Mouse (Mus musculus) forebrain, embryonic 15.5 days (tissue): ENCODE data around the gene Copb1. TPM values are rescaled to one million over a fixed set of nuclear protein-coding genes. Genes with fewer than 3 reads are reported as not detected.
"Not testable (repeated sequence)": the region's sequence is repeated elsewhere in the genome, so short reads cannot be mapped to it uniquely, and the experiment has no call there.

Experiments used
- ATAC-seq: fragments of 200-750 bp; cut with Nextera tagmentation; replicated peaks from 2 replicates; pipeline ENCODE4 v1.8.0; 2017; ENCODE audit warnings: mild to moderate bottlenecking, moderate TSS enrichment, moderate library complexity
- H3K27ac ChIP-seq: fragments of 300-500 bp; sonication (generic); replicated peaks from 2 replicates; pipeline ENCODE4 v1.5.1; 2015; ENCODE audit warnings: mild to moderate bottlenecking, inconsistent platforms
- H3K27me3 ChIP-seq: fragments of 300-500 bp; sonication (generic); 2 replicates; pipeline ENCODE4 v1.6.1; 2015; ENCODE audit warnings: inconsistent platforms
- H3K36me3 ChIP-seq: fragments of 300-500 bp; sonication (generic); 2 replicates; pipeline ENCODE4 v1.6.1; 2015; ENCODE audit warnings: mild to moderate bottlenecking, inconsistent platforms
- H3K4me1 ChIP-seq: fragments of 300-500 bp; sonication (generic); 2 replicates; pipeline ENCODE4 v1.6.1; 2015; ENCODE audit warnings: inconsistent platforms
- H3K4me2 ChIP-seq: fragments of 300-500 bp; sonication (generic); replicated peaks from 2 replicates; pipeline ENCODE4 v1.6.1; 2015; ENCODE audit warnings: mild to moderate bottlenecking, inconsistent platforms
- H3K4me3 ChIP-seq: fragments of 300-500 bp; sonication (generic); 2 replicates; pipeline ENCODE4 v1.5.1; 2015; ENCODE audit warnings: mild to moderate bottlenecking, inconsistent platforms
- H3K9ac ChIP-seq: fragments of 300-500 bp; sonication (generic); replicated peaks from 2 replicates; pipeline ENCODE4 v1.6.1; 2015; ENCODE audit warnings: mild to moderate bottlenecking, inconsistent platforms
- H3K9me3 ChIP-seq: fragments of 300-500 bp; sonication (generic); 2 replicates; pipeline ENCODE4 v1.6.1; 2016; ENCODE audit warnings: inconsistent platforms
- WGBS: fragments of 180-500 bp; shearing (Covaris S2); methylation state at CpG from one replicate; pipeline ENCODE4 v1.1.7; 2015; ENCODE audit warnings: mixed read lengths; 5-methylcytosine and 5-hydroxymethylcytosine counted together
- polyA plus RNA-seq: library from polyadenylated mRNA; unstranded; fragments of >200 nt; fragmentation: Nextera tagmentation; extraction: Ambion mirVana; gene quantifications from 2 replicates; pipeline ENCODE4 v1.2.1, GENCODE M21; 2015

The Copb1 gene
- polyA plus RNA-seq, 1 experiment from 2014 or later, result 91.4 TPM

DNA sequence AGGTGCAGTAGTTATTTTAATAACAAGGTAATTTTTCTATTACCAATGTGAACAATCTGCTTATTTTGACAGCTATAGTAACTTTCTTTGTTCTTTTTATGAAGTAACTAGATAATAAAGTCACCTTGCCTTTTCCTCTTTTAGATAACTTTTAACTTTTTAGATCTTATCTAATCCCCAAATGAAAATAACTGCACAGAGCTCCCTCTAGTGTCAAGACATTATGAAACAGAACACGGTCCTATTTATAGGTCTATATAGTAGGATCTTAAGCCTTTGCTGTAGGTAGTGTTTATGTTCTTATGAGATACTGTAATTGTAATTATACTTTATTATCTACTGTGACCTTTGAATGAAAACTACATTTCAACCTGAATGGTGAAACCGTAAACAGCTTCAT is 41.0 kb downstream of the Copb1 start:
- 68% methylated on average over 2 of the region's 2 CpGs for whole genome bisulfite sequencing
- ATAC-seq, result no peak

GRCm38 (mm10) chr7:114210618-114211017 is 43.9 kb downstream of the Copb1 start:
- Histone ChIP-seq H3K4me3 (no peak overlapping the region), H3K4me2 (no peak overlapping the region), H3K4me1 (no peaks in the 10 kb centered on the region), H3K36me3 (peaks cover 15% of the 10 kb centered on the region), H3K9ac (no peak overlapping the region), H3K9me3 (no peaks in the 10 kb centered on the region), H3K27ac (no peak overlapping the region), H3K27me3 (no peaks in the 10 kb centered on the region)
- 88% methylated on average over 3 of the region's 3 CpGs for WGBS
- ATAC-seq, result no peak

More for the DNA sequence above, 41.0 kb downstream of the Copb1 start:
- Histone ChIP-seq H3K9ac (no peak overlapping the region), H3K4me2 (no peak overlapping the region), H3K9me3 (no peaks in the 10 kb centered on the region), H3K27me3 (no peaks in the 10 kb centered on the region), H3K4me3 (no peak overlapping the region), H3K27ac (no peak overlapping the region), H3K4me1 (no peaks in the 10 kb centered on the region), H3K36me3 (peaks cover 31% of the 10 kb centered on the region)

DNA sequence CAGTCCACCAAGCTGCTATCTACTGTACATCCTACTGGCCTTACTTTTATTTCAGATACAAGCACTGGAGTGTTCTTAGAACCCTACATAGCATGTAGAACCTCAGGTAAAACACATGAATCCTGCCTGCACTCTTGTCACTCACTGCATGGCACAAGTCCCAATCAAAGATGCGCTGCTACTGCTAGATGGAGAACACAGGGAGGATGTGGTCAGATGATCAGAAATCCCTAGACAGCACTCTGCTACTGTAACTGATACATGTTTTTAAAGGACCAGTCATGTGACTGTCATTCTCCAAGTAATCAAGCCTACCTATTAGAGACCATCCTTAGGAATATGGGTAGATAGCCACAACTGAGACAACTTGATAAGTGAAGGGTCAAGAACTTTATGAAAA is 44.7 kb downstream of the Copb1 start:
- ATAC-seq, result no peak
- no peak overlapping the region for H3K4me3 ChIP-seq
- no peaks in the 10 kb centered on the region for H3K27me3 ChIP-seq
- H3K27ac ChIP-seq, result no peak overlapping the region
- H3K9me3 ChIP-seq, result no peaks in the 10 kb centered on the region
- WGBS, result 92% methylated on average over 1 of the region's 1 CpGs
- H3K36me3 ChIP-seq, result peaks cover 10% of the 10 kb centered on the region; the same call in 1 of the 2 replicates
- H3K9ac ChIP-seq, result no peak overlapping the region
- H3K4me2 ChIP-seq, result no peak overlapping the region
- no peaks in the 10 kb centered on the region for H3K4me1 ChIP-seq

- no peak overlapping the region for H3K4me2 ChIP-seq
- H3K36me3 ChIP-seq, result no peaks in the 10 kb centered on the region
- no peak for ATAC-seq
- H3K4me1 ChIP-seq, result no peaks in the 10 kb centered on the region
- H3K27me3 ChIP-seq, result no peaks in the 10 kb centered on the region
- H3K9me3 ChIP-seq, result no peaks in the 10 kb centered on the region
- H3K9ac ChIP-seq, result no peak overlapping the region
- WGBS, result 80% methylated on average over 9 of the region's 9 CpGs
- no peak overlapping the region for H3K4me3 ChIP-seq
- H3K27ac ChIP-seq, result no peak overlapping the region
Measured at GRCm38 (mm10) chr7:114203491-114204359, 50.8 kb downstream of the Copb1 start.

DNA sequence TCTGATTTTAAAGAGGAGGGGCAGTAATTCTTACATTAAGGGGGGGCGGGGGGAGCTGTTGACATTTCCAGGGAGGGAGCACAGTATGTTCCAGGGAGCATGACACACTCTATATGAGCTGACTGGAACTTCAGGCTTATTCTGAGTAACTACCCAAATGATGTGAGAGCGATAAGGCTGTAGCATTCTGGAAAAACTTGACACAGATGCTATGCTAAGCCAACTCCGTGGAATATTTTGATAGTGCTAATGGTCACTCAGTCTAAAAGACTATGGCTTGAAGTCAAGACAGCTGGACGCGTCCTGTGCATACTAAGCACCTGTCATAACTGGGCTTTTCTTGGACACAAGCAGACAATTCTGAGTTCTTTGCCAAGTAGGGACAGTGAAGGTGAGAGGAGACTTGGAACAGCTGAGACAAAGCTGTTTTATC is 51.5 kb downstream of the Copb1 start:
- Histone ChIP-seq H3K9ac (no peak overlapping the region), H3K27ac (no peak overlapping the region), H3K4me3 (no peak overlapping the region), H3K4me2 (no peak overlapping the region), H3K36me3 (no peaks in the 10 kb centered on the region), H3K9me3 (no peaks in the 10 kb centered on the region), H3K27me3 (no peaks in the 10 kb centered on the region), H3K4me1 (no peaks in the 10 kb centered on the region)
- 86% methylated on average over 5 of the region's 5 CpGs for WGBS
- no peak for ATAC-seq

GRCm38 (mm10) chr7:114200651-114201050 is 53.9 kb downstream of the Copb1 start:
- Histone ChIP-seq H3K27ac (no peak overlapping the region), H3K36me3 (no peaks in the 10 kb centered on the region), H3K9ac (no peak overlapping the region), H3K9me3 (no peaks in the 10 kb centered on the region), H3K4me2 (no peak overlapping the region), H3K4me1 (no peaks in the 10 kb centered on the region), H3K27me3 (no peaks in the 10 kb centered on the region), H3K4me3 (no peak overlapping the region)
- no peak; the same call in 1 of the 2 replicates for ATAC-seq
- 79% methylated on average over 2 of the region's 2 CpGs for WGBS

DNA sequence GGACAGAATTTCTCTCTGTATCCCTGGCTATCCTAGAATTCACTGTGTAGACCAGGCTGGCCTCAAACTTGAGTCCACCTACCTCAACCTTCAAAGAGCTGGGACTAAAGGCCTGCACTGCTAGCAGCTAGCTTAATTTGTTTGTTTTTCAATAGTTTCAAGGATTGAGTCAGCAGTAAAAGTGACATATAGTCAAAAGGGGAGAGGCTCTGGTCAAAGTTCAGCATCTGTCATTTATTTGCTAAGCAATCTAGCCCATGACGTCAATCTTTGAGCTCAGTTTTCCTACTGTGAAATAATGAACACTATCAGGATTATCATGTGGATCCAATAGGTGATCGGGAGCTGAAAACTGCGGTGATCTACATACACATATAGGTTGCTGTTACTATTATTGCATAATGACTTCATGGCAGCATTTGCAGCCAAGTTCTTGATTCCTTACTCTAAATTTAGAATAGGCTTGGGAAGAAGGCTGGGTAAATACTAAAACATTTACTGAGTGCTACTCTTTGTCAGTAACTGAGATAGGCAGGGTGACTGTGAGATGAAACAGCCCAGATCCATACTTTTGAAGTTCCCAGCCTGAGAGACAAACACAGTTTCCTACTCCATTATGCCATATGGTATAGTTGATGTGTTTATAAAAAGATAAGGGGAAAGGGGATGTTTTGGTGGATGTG is 54.9 kb downstream of the Copb1 start:
- Histone ChIP-seq H3K36me3 (no peaks in the 10 kb centered on the region), H3K27ac (no peak overlapping the region), H3K4me2 (no peak overlapping the region), H3K9ac (no peak overlapping the region), H3K9me3 (no peaks in the 10 kb centered on the region), H3K4me3 (no peak overlapping the region), H3K4me1 (no peaks in the 10 kb centered on the region), H3K27me3 (no peaks in the 10 kb centered on the region)
- no peak for ATAC-seq
- WGBS, result 81% methylated on average over 3 of the region's 3 CpGs

GRCm38 (mm10) chr7:114198252-114198651 is 56.3 kb downstream of the Copb1 start:
- WGBS, result 93% methylated on average over 1 of the region's 1 CpGs
- no peak overlapping the region for H3K27ac ChIP-seq
- H3K9me3 ChIP-seq, result no peaks in the 10 kb centered on the region
- H3K9ac ChIP-seq, result no peak overlapping the region
- H3K27me3 ChIP-seq, result no peaks in the 10 kb centered on the region
- no peaks in the 10 kb centered on the region for H3K4me1 ChIP-seq
- H3K4me2 ChIP-seq, result no peak overlapping the region
- H3K36me3 ChIP-seq, result no peaks in the 10 kb centered on the region
- ATAC-seq, result no peak
- H3K4me3 ChIP-seq, result no peak overlapping the region

GRCm38 (mm10) chr7:114196588-114196987 is 57.9 kb downstream of the Copb1 start:
- not testable (repeated sequence) for ATAC-seq, H3K9me3 ChIP-seq, H3K4me3 ChIP-seq, H3K4me1 ChIP-seq, H3K27me3 ChIP-seq, H3K4me2 ChIP-seq, H3K27ac ChIP-seq, H3K9ac ChIP-seq, H3K36me3 ChIP-seq
- 84% methylated on average over 2 of the region's 2 CpGs for WGBS

DNA sequence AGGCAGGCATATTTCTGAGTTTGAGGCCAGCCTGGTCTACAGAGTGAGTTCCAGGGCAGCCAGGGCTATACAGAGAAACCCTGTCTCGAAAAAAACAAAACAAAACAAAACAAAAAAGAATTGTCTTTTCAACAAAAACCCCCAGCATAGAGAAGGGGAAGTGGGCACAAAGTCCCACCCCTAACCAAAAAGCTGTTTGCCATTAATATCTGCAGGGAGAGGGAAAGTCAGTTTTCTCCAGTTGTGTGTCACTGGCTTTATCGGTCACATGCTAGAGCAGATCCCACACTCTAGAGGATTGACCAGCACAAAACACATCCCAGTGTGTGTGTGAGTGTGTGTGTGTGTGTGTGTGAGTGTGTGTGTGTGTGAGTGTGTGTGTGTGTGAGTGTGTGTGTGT is 59.7 kb downstream of the Copb1 start:
- H3K27ac ChIP-seq, H3K4me2 ChIP-seq, ATAC-seq, H3K36me3 ChIP-seq, H3K9me3 ChIP-seq, H3K9ac ChIP-seq, H3K4me3 ChIP-seq, H3K27me3 ChIP-seq, H3K4me1 ChIP-seq: not testable (repeated sequence)
- 75% methylated on average over 2 of the region's 2 CpGs for WGBS

DNA sequence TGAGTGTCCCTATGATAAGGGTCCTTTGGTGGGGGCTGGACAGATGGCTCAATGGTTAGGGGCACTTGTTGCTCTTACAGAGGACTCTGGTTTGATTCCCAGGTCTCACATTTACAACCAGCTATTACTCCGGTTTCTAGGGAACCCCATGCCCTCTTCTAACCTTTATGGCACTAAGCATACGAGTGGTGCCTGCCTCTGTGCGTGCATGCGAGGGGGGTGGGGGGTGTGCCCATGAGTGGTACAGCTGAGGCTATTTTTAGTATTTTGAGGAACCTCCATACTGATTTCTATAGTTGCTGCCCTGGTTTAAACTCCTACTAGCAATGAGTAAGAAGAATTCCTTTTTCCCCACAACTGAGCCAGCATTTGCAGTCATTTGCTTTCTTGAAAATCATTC is 60.3 kb downstream of the Copb1 start:
- no peak overlapping the region for H3K9ac ChIP-seq
- H3K27me3 ChIP-seq, result no peaks in the 10 kb centered on the region
- H3K4me1 ChIP-seq, result no peaks in the 10 kb centered on the region
- H3K9me3 ChIP-seq, result no peaks in the 10 kb centered on the region
- no peak overlapping the region for H3K4me3 ChIP-seq
- no peak for ATAC-seq
- no peak overlapping the region for H3K27ac ChIP-seq
- no peaks in the 10 kb centered on the region for H3K36me3 ChIP-seq
- no peak overlapping the region for H3K4me2 ChIP-seq
- 81% methylated on average over 4 of the region's 4 CpGs for WGBS

DNA sequence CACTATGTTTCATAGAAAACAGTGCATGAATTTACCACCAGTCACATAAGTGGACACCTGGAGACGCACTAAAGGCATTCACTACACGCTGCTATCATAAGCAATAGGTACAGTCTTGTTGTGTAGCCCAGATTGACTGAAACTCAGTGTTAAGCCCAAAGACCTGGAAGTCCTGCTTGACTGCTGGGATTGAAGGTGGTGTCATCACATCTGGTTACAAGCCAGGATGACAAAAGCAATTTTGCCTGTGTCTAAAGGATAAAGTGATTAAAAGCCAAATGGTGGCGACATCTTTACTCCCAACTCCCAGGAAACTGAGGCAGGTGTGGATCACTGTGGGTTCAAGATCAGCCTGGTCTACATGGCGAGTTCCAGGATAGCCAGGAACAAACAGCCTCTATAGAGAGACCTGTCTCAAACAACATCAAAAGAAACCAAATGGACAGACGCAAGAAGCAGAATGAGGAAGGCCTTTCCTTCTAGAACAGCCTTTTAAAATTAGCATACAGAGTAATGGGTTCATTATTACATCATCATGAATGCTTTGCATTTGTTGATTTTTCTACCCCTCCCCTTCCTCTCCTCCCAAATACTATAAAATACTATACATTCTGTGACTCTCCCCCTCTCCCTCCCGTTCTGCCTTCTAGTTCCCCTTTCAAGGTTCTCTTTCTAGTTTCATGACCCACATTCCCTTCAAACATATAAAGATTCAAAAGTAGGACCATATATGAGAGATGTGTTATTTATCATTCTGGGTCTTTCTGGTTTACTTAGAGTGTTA is 61.0 kb downstream of the Copb1 start:
- 87% methylated on average over 6 of the region's 6 CpGs for WGBS

More for the DNA sequence above, 61.0 kb downstream of the Copb1 start:
- ATAC-seq, result no peak
- no peaks in the 10 kb centered on the region for H3K4me1 ChIP-seq
- H3K27me3 ChIP-seq, result no peaks in the 10 kb centered on the region
- H3K4me3 ChIP-seq, result no peak overlapping the region
- no peak overlapping the region for H3K4me2 ChIP-seq
- no peak overlapping the region for H3K9ac ChIP-seq
- no peaks in the 10 kb centered on the region for H3K36me3 ChIP-seq
- no peaks in the 10 kb centered on the region for H3K9me3 ChIP-seq
- H3K27ac ChIP-seq, result no peak overlapping the region
